Mouse (Mus musculus) myocyte (in vitro differentiated cells): ENCODE results near the gene Bod1. TPM values are rescaled to one million over a fixed set of nuclear protein-coding genes. Genes with fewer than 3 reads are reported as not detected.

Source experiments
- H3K27me3 ChIP-seq: one replicate; pipeline ENCODE4 v1.6.1; 2011; ENCODE audit not compliant: control insufficient read depth, insufficient read depth, insufficient read length
- H3K36me3 ChIP-seq: one replicate; pipeline ENCODE4 v1.6.1; 2011; ENCODE audit not compliant: control insufficient read depth, insufficient read depth
- H3K4me2 ChIP-seq: one replicate; pipeline ENCODE4 v1.6.1; 2011; ENCODE audit warnings: low read depth, control low read depth
- H3K4me3 ChIP-seq: one replicate; pipeline ENCODE4 v1.5.1; 2011; ENCODE audit warnings: mild to moderate bottlenecking, control low read depth, moderate library complexity
- H3K79me2 ChIP-seq: one replicate; pipeline ENCODE4 v1.6.1; 2011; ENCODE audit not compliant: control insufficient read depth, insufficient read depth
- H3ac ChIP-seq: one replicate; pipeline ENCODE4 v1.6.1; 2011; ENCODE audit not compliant: control insufficient read depth, insufficient read length
- CEBPB ChIP-seq: IDR thresholded peaks from 2 replicates; pipeline ENCODE4 v1.6.1; 2011; ENCODE audit warnings: mild to moderate bottlenecking, moderate library complexity; ENCODE audit not compliant: poor library complexity, insufficient read depth, severe bottlenecking
- E2F4 ChIP-seq: IDR thresholded peaks from one replicate; pipeline ENCODE4 v1.6.1; 2011; ENCODE audit warnings: mild to moderate bottlenecking, control low read depth, moderate library complexity; ENCODE audit not compliant: insufficient read depth
- MAX ChIP-seq: IDR thresholded peaks from one replicate; pipeline ENCODE4 v1.6.1; 2011; ENCODE audit warnings: low read depth, mild to moderate bottlenecking, control low read depth
- MYOD1 ChIP-seq, 3 experiments: IDR thresholded peaks; one replicate each; pipeline ENCODE4 v1.6.1; 2011; ENCODE audit warnings: control low read depth in 2 of 3, low read depth in 2 of 3, mild to moderate bottlenecking in 2 of 3, moderate library complexity in 1 of 3; ENCODE audit not compliant: insufficient read length in 2 of 3, control insufficient read depth in 1 of 3
- MYOG ChIP-seq, 3 experiments: IDR thresholded peaks; one replicate each; pipeline ENCODE4 v1.6.1; 2011; ENCODE audit warnings: control low read depth in 2 of 3, low read depth in 2 of 3, mild to moderate bottlenecking in 2 of 3; ENCODE audit not compliant: insufficient read length in 2 of 3, control insufficient read depth in 1 of 3, insufficient read depth in 1 of 3
- POLR2A ChIP-seq: IDR thresholded peaks from one replicate; pipeline ENCODE4 v1.6.1; 2011; ENCODE audit warnings: low read depth, mild to moderate bottlenecking, control low read depth, moderate library complexity; ENCODE audit not compliant: insufficient read length
- POLR2AphosphoS2 ChIP-seq: IDR thresholded peaks from one replicate; pipeline ENCODE4 v1.6.1; 2011; ENCODE audit warnings: low read depth, control low read depth; ENCODE audit not compliant: insufficient read length
- REST ChIP-seq: IDR thresholded peaks from one replicate; pipeline ENCODE4 v1.6.1; 2011; ENCODE audit warnings: mild to moderate bottlenecking, control low read depth, moderate library complexity; ENCODE audit not compliant: insufficient read depth, insufficient read length
- SRF ChIP-seq: IDR thresholded peaks from one replicate; pipeline ENCODE4 v1.6.1; 2011; ENCODE audit warnings: low read depth; ENCODE audit not compliant: control insufficient read depth, insufficient read length
- TCF12 ChIP-seq: IDR thresholded peaks from one replicate; pipeline ENCODE4 v1.6.1; 2011; ENCODE audit warnings: mild to moderate bottlenecking, control low read depth; ENCODE audit not compliant: poor library complexity, insufficient read depth, severe bottlenecking
- TCF3 ChIP-seq: IDR thresholded peaks from one replicate; pipeline ENCODE4 v1.6.1; 2011; ENCODE audit warnings: low read depth, control low read depth; ENCODE audit not compliant: insufficient read length
- USF1 ChIP-seq: IDR thresholded peaks from one replicate; pipeline ENCODE4 v1.6.1; 2011; ENCODE audit warnings: low read depth, mild to moderate bottlenecking, control low read depth, moderate library complexity
- polyA plus RNA-seq: library from polyadenylated mRNA; unstranded; fragments of >200 nt; fragmentation: generic; extraction: Trizol; gene quantifications from one replicate; pipeline ENCODE4 v1.2.1, GENCODE M21; 2012; ENCODE audit warnings: missing spikeins

Gene Bod1
- polyA plus RNA-seq, 1 experiment = 115 TPM

DNA sequence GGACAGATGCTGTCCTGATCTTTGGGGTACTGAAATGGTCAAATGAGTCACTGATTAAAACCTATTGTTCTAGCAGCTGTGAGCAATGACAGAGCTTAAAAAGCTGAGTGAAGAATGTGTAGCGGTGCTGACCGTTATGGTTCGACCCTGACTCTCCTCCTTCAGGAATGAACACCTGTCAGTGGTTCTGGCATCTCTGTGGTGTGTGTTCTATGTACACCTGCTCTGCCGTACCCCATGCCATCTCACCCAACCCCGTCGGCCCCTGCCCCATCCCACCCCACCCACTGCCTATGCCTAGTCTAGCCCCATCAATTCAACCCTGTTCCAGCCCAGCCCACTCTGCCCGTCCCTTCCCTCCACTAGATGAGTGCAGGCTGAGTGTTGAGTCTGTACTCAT lies 9.5 kb downstream of the Bod1 start:
- Histone ChIP-seq H3K27me3 (no peaks in the 10 kb centered on the region), H3ac (no peak overlapping the region), H3K4me2 (no peak overlapping the region), H3K79me2 (no peaks in the 10 kb centered on the region), H3K36me3 (peaks cover 16% of the 10 kb centered on the region), H3K4me3 (no peak overlapping the region)
- peak; percentile 29 to 89 (median 79) for TF ChIP-seq MYOD1 (IDR thresholded peaks at IDR 0.05; ENCODE audit: control insufficient read depth in 1 of 3, insufficient read length in 2 of 3, low read depth in 2 of 3)
- TF ChIP-seq MAX = no peak
- TF ChIP-seq USF1 = no peak
- TF ChIP-seq POLR2A = no peak
- TF ChIP-seq E2F4 = no peak
- TF ChIP-seq MYOG (IDR thresholded peaks at IDR 0.05; ENCODE audit: control insufficient read depth in 1 of 3, insufficient read depth in 1 of 3, insufficient read length in 2 of 3, low read depth in 2 of 3) = peak; percentile 51 to 90 (median 81)
- TF ChIP-seq CEBPB = no peak
- TF ChIP-seq TCF3 = peak; percentile 84
- no peak for TF ChIP-seq POLR2AphosphoS2
- TF ChIP-seq REST = no peak
- TF ChIP-seq SRF = no peak
- TF ChIP-seq TCF12 = peak; percentile 15

DNA sequence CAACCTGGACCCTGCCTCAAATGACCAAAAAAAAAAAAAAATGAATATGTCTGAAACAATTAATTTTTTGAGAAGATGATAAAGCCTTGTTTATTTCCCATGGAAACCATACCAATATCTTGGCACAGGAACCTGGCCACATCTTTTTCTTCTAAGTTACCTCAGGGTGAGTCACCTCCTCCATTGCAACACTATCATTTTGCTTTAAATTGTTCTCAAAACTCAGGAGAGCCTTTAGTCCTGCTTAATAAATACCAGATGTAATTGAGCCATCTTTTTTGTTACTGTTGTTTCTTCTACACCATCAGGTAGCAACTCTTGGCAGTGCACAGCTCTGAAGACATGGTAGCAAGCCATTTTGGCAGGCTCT lies 13.9 kb downstream of the Bod1 start:
- Histone ChIP-seq H3K4me3 (no peak overlapping the region), H3K36me3 (no peaks in the 10 kb centered on the region)
- TF ChIP-seq TCF3 = no peak
- no peak for TF ChIP-seq POLR2AphosphoS2
- no peak for TF ChIP-seq POLR2A
- no peak for TF ChIP-seq CEBPB
- TF ChIP-seq MYOG (IDR thresholded peaks at IDR 0.05; ENCODE audit: control insufficient read depth in 1 of 3, insufficient read depth in 1 of 3, insufficient read length in 2 of 3, low read depth in 2 of 3) = no peak
- no peak for TF ChIP-seq TCF12
- no peak for TF ChIP-seq SRF
- TF ChIP-seq E2F4 = no peak
- TF ChIP-seq MYOD1 (IDR thresholded peaks at IDR 0.05; ENCODE audit: control insufficient read depth in 1 of 3, insufficient read length in 2 of 3, low read depth in 2 of 3) = no peak
- no peak for TF ChIP-seq REST
- TF ChIP-seq USF1 = no peak
- no peak for TF ChIP-seq MAX

DNA sequence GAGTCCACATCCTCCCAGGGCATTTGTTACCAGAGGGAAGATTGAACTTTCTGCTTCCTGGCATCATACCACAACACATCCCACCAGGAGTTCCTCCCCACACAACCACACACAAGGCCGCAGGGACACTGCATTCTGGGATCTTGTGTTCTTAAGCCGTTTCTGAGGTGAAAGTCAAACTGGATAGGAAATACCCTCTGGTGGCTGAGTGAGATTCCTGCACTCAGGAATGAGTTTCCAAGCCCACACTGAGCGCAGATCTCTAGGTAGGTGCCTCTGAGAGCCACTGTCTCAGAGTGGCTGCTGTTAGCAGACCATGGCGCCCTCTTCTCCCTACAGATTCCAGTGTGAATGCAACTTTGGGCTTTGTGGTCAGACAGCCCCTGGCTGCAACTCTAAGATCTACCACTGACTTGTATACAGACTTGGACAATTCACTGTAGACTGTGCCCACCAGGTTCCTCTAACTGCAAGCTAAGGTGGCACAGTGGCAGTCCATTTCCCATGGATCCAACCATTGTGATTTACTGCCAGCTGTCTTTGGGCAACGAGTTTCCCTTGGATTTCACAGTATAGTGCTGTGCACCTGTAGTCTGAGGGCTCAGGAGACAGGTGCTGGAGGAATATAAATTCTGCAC lies 14.4 kb downstream of the Bod1 start:
- Histone ChIP-seq H3K27me3 (no peaks in the 10 kb centered on the region), H3K4me3 (no peak overlapping the region), H3K4me2 (no peak overlapping the region), H3K79me2 (no peaks in the 10 kb centered on the region), H3ac (no peak overlapping the region), H3K36me3 (no peaks in the 10 kb centered on the region)
- no peak for TF ChIP-seq MYOD1 (IDR thresholded peaks at IDR 0.05; ENCODE audit: control insufficient read depth in 1 of 3, insufficient read length in 2 of 3, low read depth in 2 of 3)
- TF ChIP-seq REST = no peak
- no peak for TF ChIP-seq SRF
- no peak for TF ChIP-seq POLR2A
- TF ChIP-seq E2F4 = no peak
- TF ChIP-seq CEBPB = no peak
- TF ChIP-seq USF1 = no peak
- no peak for TF ChIP-seq MAX
- TF ChIP-seq MYOG (IDR thresholded peaks at IDR 0.05; ENCODE audit: control insufficient read depth in 1 of 3, insufficient read depth in 1 of 3, insufficient read length in 2 of 3, low read depth in 2 of 3) = no peak
- no peak for TF ChIP-seq TCF12
- no peak for TF ChIP-seq POLR2AphosphoS2
- TF ChIP-seq TCF3 = no peak

More for the DNA sequence above, 13.9 kb downstream of the Bod1 start:
- Histone ChIP-seq H3K79me2 (no peaks in the 10 kb centered on the region), H3K27me3 (no peaks in the 10 kb centered on the region), H3K4me2 (no peak overlapping the region), H3ac (no peak overlapping the region)

DNA sequence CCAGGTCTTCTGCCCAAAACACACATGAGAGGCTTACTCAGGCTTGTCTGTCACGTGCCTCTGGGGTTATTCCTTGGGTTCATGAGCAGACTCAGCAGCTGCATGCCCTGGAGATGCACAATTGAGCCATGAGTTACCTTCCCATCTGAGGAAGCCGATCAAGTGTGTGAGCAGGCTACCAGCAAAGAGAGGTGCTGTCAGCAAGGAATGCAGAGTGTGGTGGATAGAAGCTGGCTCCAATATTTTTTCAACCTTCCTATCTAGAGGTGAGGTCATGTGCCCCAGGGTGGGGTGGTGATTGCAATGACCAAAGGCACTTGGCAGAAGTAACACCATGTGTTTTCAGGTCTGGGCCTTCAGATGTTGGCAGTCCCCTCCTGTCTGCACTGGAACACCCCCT lies 22.2 kb downstream of the Bod1 start:
- no peak overlapping the region for H3K4me2 ChIP-seq
- no peak overlapping the region for H3ac ChIP-seq
- no peaks in the 10 kb centered on the region for H3K27me3 ChIP-seq
- no peak for TF ChIP-seq MYOD1 (IDR thresholded peaks at IDR 0.05; ENCODE audit: control insufficient read depth in 1 of 3, insufficient read length in 2 of 3, low read depth in 2 of 3)
- TF ChIP-seq MAX = no peak
- TF ChIP-seq POLR2A = no peak
- no peak for TF ChIP-seq E2F4
- no peak for TF ChIP-seq CEBPB
- no peak for TF ChIP-seq POLR2AphosphoS2
- no peak for TF ChIP-seq REST
- H3K4me3 ChIP-seq = no peak overlapping the region
- no peaks in the 10 kb centered on the region for H3K79me2 ChIP-seq
- H3K36me3 ChIP-seq = no peaks in the 10 kb centered on the region

DNA sequence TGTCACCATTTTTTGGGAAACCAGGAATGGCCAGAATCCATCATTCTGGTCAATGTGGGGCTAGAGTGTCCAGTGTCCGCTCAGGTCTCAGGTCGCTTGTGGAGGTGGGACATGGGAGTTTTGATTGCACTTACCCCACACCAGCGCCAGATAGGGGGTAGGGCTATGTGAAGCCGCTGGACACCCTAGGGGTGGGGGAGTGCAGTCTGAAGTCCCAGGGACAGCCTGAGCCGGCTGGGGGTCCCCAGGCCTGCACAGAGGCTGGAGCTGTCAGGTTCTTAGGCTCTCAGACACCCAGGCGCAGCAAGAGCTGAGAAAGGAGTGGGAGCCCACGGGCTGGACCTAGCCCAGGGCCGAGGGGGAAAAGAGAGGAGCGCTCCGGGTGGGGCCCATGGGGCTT lies 24.4 kb downstream of the Bod1 start:
- H3ac ChIP-seq = no peak overlapping the region
- TF ChIP-seq MAX (no peak), POLR2AphosphoS2 (no peak), REST (no peak)
- H3K79me2 ChIP-seq = no peaks in the 10 kb centered on the region
- no peak overlapping the region for H3K4me2 ChIP-seq
- no peaks in the 10 kb centered on the region for H3K36me3 ChIP-seq
- no peaks in the 10 kb centered on the region for H3K27me3 ChIP-seq
- no peak overlapping the region for H3K4me3 ChIP-seq
